10 mouse cellular contexts compared by ENCODE assay signal in genomic region chr13:113224105-113224504, GRCm38 (mm10). TPM values are rescaled to one million over a fixed set of nuclear protein-coding genes. Genes with fewer than 3 reads are reported as not detected.
DNase-seq lines count a peak whose midpoint lies in the region; ATAC-seq lines count a peak whose summit lies in the region.
"Had no signal": no experiment of that assay in that cellular context is flagged by ENCODE, and none has a peak within 500 bp of the region (broad histone marks: within the 10 kb centered on the region; RNA-seq: fewer than 3 reads in every experiment).

No protein-coding gene starts in this region.

- H3K27me3 ChIP-seq in heart, embryonic 13.5 days (replicated peaks): no peaks in the 10 kb centered on the region
- H3K27me3 ChIP-seq: megakaryocyte, embryonic 14.5 days had no signal

- DNase-seq in cerebellum, postnatal 36 days: peak; percentile 7 to 21
- DNase-seq in cerebellum, adult 18-20 months: no peak
- peak; percentile 77 to 89 for DNase-seq in kidney, postnatal 25 days
- DNase-seq in lung, postnatal 10 days: peak; percentile 89
- DNase-seq in skeletal muscle tissue, adult 2 months (ENCODE audit: low read depth, low spot score): peak; percentile 21
- no peak for DNase-seq in thymus, postnatal 0 days (ENCODE audit: low spot score)

- 15% methylated on average over 2 of the region's 2 CpGs for WGBS in heart, embryonic 13.5 days

- H3K4me1 ChIP-seq in brown adipose tissue, adult 24 weeks (ENCODE audit: control insufficient read depth, insufficient read depth, insufficient read length, low read length): peaks cover 7% of the 10 kb centered on the region
- peaks cover 23% of the 10 kb centered on the region for H3K4me1 ChIP-seq in heart, embryonic 13.5 days
- H3K4me1 ChIP-seq: megakaryocyte, embryonic 14.5 days had no signal

- H3K36me3 ChIP-seq in heart, embryonic 13.5 days: no peaks in the 10 kb centered on the region

- H3K9me3 ChIP-seq in heart, embryonic 13.5 days: no peaks in the 10 kb centered on the region
- H3K9me3 ChIP-seq: megakaryocyte, embryonic 14.5 days had no signal

- peak overlapping the region; percentile 23 for H3K4me3 ChIP-seq in brown adipose tissue, adult 24 weeks (ENCODE audit: insufficient read depth, low read depth, low read length)
- H3K4me3 ChIP-seq in heart, embryonic 13.5 days: peak overlapping the region; percentile 48
- H3K4me3 ChIP-seq: megakaryocyte, embryonic 14.5 days had no signal

- no peak for ATAC-seq in heart, embryonic 13.5 days (ENCODE audit: extremely low read depth, insufficient number of reproducible peaks, low FRiP score, low TSS enrichment)

- H3K27ac ChIP-seq in brown adipose tissue, adult 24 weeks (replicated peaks; ENCODE audit: low read depth, low read length): peak overlapping the region; percentile 37
- H3K27ac ChIP-seq in heart, embryonic 13.5 days (replicated peaks): peak overlapping the region; percentile 90

- H3K9ac ChIP-seq in heart, embryonic 13.5 days: peak overlapping the region; percentile 72

- H3K4me2 ChIP-seq in heart, embryonic 13.5 days: peak overlapping the region; percentile 68

RNA-seq across cellular contexts. Expression of gene Gzmk, which starts 1.6 kb away (rescaled TPM):
- polyA plus RNA-seq in brown adipose tissue, adult 24 weeks (2012; ENCODE audit: insufficient read depth, insufficient read length, missing spikeins): not detected in 2 replicates
- polyA plus RNA-seq in heart, embryonic 13.5 days (2015; fragmentation: Nextera tagmentation; extraction: Ambion mirVana): not detected in 2 replicates
- not detected in 2 replicates for polyA plus RNA-seq in thymus, postnatal 0 days (2015; fragmentation: Nextera tagmentation; extraction: Ambion mirVana)
- polyA plus RNA-seq: embryonic facial prominence, embryonic 11.5 days had no signal

RNA-seq across cellular contexts. Expression of gene Esm1, which starts 14.6 kb away (rescaled TPM):
- polyA plus RNA-seq in brown adipose tissue, adult 24 weeks (2012; ENCODE audit: insufficient read depth, insufficient read length, missing spikeins): not detected in 2 replicates
- 1.4 and 1.5 TPM in 2 replicates for polyA plus RNA-seq in heart, embryonic 13.5 days (2015; fragmentation: Nextera tagmentation; extraction: Ambion mirVana)
- polyA plus RNA-seq in thymus, postnatal 0 days (2015; fragmentation: Nextera tagmentation; extraction: Ambion mirVana): 3.6 and 4.5 TPM in 2 replicates

Comparison
In these comparisons a context has a peak if more than half of its experiments do, and no peak if none do; other contexts are left out.
1. DNase-seq: peak in cerebellum, postnatal 36 days (2 of 2), kidney, postnatal 25 days (2 of 2), lung, postnatal 10 days (single experiment) and skeletal muscle tissue, adult 2 months (single experiment); none in cerebellum, adult 18-20 months (0 of 2) and thymus, postnatal 0 days (single experiment).